Comparison of ENCODE assay signal across 13 mouse cellular contexts in the genomic region with DNA sequence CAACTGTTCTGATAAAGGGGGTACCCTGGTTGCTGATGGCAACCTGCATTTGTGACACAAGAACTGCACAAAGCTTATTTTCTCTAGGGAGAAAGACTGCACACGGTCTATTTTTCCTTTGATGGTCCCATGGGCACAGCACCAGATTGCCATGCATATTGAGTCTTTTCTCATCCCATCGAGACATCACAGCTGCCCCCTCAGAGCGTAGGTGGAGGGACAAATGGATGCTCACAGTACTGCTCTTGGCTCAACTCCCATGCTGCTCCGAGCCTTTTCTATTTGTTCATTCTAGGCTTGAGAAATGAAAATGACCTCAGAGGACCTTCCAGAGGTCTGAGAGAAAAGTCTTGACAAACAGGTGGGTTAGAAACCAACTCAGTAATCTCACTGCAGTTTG.
DNase-seq lines count a peak whose midpoint lies in the region; ATAC-seq and TF ChIP-seq lines count a peak whose summit lies in the region.
"Had no signal": no experiment of that assay in that cellular context is flagged by ENCODE, and none has a peak within 500 bp of the region (broad histone marks: within the 10 kb centered on the region; RNA-seq: fewer than 3 reads in every experiment).

No protein-coding gene starts in this region.

- no peak overlapping the region for H3K4me3 ChIP-seq in intestine, postnatal 0 days (ENCODE audit: low read depth, low read length)
- H3K4me3 ChIP-seq: heart, embryonic 12.5 days; hindbrain, embryonic 12.5 days had no signal

- no peak overlapping the region for H3K4me2 ChIP-seq in intestine, postnatal 0 days (replicated peaks; ENCODE audit: low read depth)
- H3K4me2 ChIP-seq: heart, embryonic 12.5 days; hindbrain, embryonic 12.5 days had no signal

- H3K9me3 ChIP-seq in intestine, postnatal 0 days (ENCODE audit: control insufficient read depth), result no peaks in the 10 kb centered on the region
- H3K9me3 ChIP-seq: heart, embryonic 12.5 days; hindbrain, embryonic 12.5 days had no signal

- no peak overlapping the region for H3K27ac ChIP-seq in intestine, postnatal 0 days (ENCODE audit: low read depth, low read length)
- H3K27ac ChIP-seq: hindbrain, embryonic 12.5 days; macrophage had no signal

- no peaks in the 10 kb centered on the region for H3K36me3 ChIP-seq in intestine, postnatal 0 days (ENCODE audit: control insufficient read depth, insufficient read depth)
- H3K36me3 ChIP-seq: heart, embryonic 12.5 days; hindbrain, embryonic 12.5 days had no signal

- H3K27me3 ChIP-seq in intestine, postnatal 0 days (replicated peaks; ENCODE audit: control insufficient read depth, insufficient read depth, low read length), result no peaks in the 10 kb centered on the region
- H3K27me3 ChIP-seq: heart, embryonic 12.5 days; hindbrain, embryonic 12.5 days had no signal

- H3K9ac ChIP-seq in intestine, postnatal 0 days (ENCODE audit: low read depth, low read length), result no peak overlapping the region
- H3K9ac ChIP-seq: forebrain, postnatal 0 days; heart, embryonic 12.5 days; hindbrain, embryonic 12.5 days had no signal

- no peak for ATAC-seq in intestine, postnatal 0 days
- ATAC-seq: forebrain, postnatal 0 days had no signal

- DNase-seq in cerebellum, adult 9-11 months, result peak; percentile 20
- peak; percentile 55 to 70 for DNase-seq in frontal cortex, postnatal 10 days (ENCODE audit: low spot score in 2 of 2)
- peak; percentile 36 to 48 for DNase-seq in layer of hippocampus, postnatal 25 days (ENCODE audit: extremely low spot score in 1 of 2, low spot score in 1 of 2)
- DNase-seq in right cerebral cortex, adult 2 months (ENCODE audit: low spot score in 2 of 2), result peak; percentile 80 to 83
- no peak for DNase-seq in urinary bladder, postnatal 14 days (ENCODE audit: low spot score)
- no peak for DNase-seq in heart, adult 18-20 months
- DNase-seq: adrenal gland, postnatal 36 days; forebrain, postnatal 0 days; kidney, adult 8-10 months had no signal

- H3K4me1 ChIP-seq in intestine, postnatal 0 days (replicated peaks; ENCODE audit: control insufficient read depth, insufficient read depth, low read length), result no peaks in the 10 kb centered on the region
- H3K4me1 ChIP-seq: heart, embryonic 12.5 days; hindbrain, embryonic 12.5 days had no signal

- no peak for TF ChIP-seq CTCF in intestine, postnatal 0 days (IDR thresholded peaks at IDR 0.05; ENCODE audit: low read depth)

- WGBS in intestine, postnatal 0 days, result 84% methylated on average over 4 of the region's 4 CpGs

Comparison
In these comparisons a context has a peak if more than half of its experiments do, and no peak if none do; other contexts are left out.
1. DNase-seq: peak in cerebellum, adult 9-11 months (single experiment), frontal cortex, postnatal 10 days (2 of 2), layer of hippocampus, postnatal 25 days (2 of 2) and right cerebral cortex, adult 2 months (2 of 2); none in urinary bladder, postnatal 14 days (single experiment) and heart, adult 18-20 months (0 of 2).